Mouse (Mus musculus): Measurements from ENCODE around the gene Phf11c. TPM values are rescaled to one million over a fixed set of nuclear protein-coding genes. Genes with fewer than 3 reads are reported as not detected.
A peak's percentile ranks its signal among the peaks of the same experiment; 100 is the strongest.
"Not testable (repeated sequence)": the region's sequence is repeated elsewhere in the genome, so short reads cannot be mapped to it uniquely, and the experiment has no call there.

The Phf11c gene
- total RNA-seq (2021): under 1 TPM; 0.38 to 0.45 TPM
- long read RNA-seq: 0 reads

DNA sequence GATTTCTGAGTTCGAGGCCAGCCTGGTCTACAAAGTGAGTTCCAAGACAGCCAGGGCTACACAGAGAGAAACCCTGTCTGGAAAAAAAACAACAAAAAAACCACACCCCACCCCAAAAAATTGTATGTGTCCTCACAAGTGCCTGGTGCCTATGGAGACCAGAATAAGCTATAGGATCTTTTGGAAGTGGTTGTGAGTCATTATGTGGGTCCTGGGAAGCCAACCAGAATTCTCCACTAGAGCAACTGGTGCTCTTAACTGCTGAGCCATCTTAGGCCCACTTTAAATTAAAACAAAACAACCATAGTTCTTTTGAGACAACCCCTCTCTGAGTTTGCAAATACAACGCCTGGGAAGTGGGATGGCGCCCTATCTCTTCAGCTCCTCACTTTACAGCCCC lies at the start of gene Phf11c:
Phf11c (minus strand) TSS at position 101 of the 400 bp plus-strand sequence.
- DNase-seq (ENCODE audit: low spot score in 2 of 2): no peak

DNA sequence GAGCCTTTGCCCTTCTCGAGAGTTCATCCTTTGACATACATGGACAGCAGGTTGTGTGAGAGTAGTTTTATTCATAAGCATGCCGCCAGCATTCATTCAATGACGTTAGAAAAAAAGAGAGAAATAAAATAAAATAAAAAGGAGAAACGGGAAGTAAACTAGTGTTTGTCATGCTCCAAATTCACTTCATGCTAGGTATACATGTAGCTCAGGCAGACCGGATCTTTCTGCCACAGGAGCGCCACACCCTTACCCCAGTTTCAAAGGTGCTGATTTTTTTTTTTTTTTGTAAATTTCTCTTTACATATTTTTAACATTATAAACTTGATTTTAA lies 46.3 kb upstream of the Phf11c start:
- DNase-seq (ENCODE audit: low spot score in 2 of 2): no peak

DNA sequence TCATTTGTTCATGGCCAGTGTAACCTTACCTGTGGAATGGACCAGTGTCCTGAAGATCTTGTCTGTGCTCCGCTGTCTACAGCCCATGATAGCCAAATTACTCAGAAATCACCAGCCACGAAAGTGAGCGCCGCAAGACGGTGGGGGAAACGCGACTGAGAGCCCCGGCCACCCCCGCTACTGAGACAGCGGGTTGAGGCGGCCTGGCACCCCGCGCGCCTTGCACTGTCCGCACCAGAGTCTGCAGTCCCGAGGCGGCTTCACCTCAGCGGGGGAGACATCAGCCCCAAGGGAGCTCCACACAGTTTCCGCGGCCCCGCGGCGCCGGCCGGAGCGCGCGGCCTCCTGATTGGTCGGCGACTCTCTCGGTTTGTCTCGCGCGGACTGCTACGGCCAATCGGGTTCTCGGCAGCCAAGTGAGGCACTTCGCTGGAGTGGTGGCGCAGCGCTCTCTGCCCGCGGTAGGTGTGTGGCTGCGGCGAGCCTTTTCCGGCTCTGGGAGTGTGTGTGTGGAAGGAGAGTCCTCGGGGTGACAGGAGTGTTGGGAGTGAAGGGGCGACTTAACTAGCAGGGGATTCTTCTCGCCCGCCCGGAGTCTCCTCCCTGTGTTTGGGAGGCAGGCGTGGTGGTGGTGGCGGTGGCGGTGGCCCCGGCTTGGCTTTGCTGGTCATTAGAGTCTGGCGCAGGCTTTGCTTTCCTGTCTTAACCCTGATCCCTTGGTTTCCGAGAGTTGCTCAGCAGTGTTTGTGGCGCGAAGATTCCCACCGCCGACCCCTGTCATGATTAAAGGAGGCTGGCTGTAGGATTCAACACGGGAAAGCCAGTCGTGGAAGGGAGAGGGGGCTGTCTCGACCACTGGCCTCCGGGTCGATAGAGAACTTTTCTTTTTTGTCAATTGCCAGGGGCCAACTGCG lies 45.6 kb upstream of the Phf11c start, which contains the start of the genes Setdb2 and Cab39l:
Setdb2 (minus strand) TSS at position 327 of the 914 bp plus-strand sequence.
Cab39l (plus strand) TSS at position 415 of the 914 bp plus-strand sequence.
- peak; percentile 93 to 97 for DNase-seq (ENCODE audit: low spot score in 2 of 2)

DNA sequence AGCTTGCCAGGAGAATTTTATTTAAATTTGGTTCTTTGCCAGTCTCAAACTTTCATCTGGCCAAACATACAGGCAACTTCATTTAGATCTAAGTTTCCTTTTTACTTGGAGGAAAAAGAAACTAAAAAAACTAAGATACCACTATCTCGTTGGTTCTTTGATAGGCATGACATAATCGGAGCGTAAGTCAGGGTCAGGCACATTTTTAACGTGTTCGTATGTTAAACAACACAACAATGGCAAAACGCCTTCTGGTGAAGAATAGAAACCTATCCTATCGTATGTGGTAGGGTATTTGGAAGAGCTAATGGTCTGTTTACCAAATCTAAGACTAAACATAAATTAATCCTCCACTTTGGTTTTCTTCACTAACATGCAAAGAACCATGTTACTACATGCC lies 44.9 kb upstream of the Phf11c start:
- no peak for DNase-seq (ENCODE audit: low spot score in 2 of 2)

DNA sequence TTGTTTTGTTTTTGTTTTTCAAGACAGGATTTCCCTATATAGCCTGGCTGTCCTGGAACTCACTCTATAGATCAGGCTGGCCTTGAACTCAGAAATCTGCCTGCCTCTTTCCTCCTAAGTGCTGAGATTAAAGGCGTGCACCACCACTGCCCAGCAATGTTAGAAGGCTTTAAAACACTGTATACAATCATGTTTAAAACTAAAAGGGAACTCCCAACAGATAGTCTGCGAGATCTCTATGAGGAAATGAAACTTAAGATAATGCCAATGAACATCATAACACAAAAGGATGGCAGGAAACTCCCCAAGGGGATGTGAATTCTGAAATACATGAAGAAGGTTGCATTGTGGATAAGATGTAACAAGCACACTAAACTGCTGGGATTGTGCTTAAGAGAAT lies 43.3 kb upstream of the Phf11c start:
- no peak for DNase-seq (ENCODE audit: low spot score in 2 of 2)

DNA sequence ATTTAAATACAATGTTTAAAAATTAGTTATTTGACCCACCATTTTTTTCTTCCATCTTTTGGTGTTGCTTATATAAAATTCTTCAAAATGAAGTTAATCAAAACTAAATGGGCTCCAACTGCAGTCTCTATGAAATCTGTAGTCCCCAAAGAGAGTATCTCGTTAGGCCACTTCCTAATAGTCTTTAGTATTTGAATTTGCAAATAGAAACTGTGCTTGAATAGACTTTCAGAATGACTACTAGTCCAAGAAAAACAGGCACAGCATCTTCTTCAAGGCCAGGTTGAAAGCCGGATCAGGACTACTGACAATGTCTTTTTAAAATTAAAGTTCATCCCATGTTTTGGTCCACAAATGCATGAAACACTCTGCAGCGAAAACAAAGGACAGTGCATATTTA lies 42.2 kb upstream of the Phf11c start:
- DNase-seq (ENCODE audit: low spot score in 2 of 2): no peak

DNA sequence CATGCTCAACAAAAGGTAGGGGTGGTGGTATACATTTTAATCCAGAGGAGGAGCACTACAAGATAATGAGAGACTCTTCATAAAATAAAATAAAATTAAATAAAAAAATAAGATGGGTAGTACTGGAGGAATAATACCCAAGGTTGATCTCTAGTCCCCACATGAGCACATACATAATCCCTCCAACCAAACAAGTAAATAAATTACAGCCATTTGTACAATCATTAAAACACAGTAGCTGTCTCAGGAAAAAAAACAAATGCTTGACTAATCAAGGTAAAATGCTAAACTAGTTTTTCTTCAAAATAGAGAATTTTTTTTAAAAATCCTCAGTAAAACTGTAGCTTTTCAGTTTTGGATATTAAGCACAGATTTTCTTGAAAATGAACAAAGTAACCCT lies 40.0 kb upstream of the Phf11c start:
- no peak for DNase-seq (ENCODE audit: low spot score in 2 of 2)

DNA sequence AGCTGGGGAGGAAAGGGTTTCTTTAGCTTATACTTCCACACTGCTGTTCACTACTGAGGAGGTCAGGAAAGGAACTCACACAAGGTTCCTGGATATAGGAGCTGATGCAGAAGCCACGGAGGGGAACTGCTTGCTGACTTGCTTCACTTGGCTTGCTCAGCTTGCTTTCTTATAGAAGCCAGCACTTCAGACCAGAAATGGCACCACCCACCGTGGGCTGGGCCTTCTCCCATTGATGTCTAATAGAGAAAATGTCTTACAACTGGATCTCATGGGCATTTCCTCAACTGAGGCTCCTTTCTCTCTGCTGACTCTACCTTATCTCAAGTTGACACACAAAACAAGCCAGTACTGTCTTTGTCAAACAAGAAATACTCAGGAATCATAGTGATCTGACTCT lies 38.7 kb upstream of the Phf11c start:
- DNase-seq (ENCODE audit: low spot score in 2 of 2): no peak

DNA sequence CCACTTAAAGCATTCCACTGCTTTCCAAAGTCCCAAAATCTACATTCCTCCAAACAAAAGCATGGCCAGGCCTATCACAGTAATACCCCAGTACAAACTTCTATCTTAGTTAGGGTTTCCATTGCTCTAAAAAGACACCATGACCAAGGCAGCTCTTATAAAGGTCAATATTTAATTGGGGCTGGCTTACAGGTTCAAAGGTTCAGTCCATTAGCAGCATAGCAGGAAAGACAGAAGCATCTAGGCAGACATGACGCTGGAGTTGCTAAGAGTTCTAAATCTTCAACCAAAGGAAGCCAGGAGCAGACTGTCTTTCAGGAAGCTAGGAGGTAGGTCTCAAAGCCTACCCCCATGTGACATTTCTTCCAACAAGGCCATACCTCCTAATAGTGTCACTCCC lies 35.4 kb upstream of the Phf11c start:
- DNase-seq (ENCODE audit: low spot score in 2 of 2): no peak

DNA sequence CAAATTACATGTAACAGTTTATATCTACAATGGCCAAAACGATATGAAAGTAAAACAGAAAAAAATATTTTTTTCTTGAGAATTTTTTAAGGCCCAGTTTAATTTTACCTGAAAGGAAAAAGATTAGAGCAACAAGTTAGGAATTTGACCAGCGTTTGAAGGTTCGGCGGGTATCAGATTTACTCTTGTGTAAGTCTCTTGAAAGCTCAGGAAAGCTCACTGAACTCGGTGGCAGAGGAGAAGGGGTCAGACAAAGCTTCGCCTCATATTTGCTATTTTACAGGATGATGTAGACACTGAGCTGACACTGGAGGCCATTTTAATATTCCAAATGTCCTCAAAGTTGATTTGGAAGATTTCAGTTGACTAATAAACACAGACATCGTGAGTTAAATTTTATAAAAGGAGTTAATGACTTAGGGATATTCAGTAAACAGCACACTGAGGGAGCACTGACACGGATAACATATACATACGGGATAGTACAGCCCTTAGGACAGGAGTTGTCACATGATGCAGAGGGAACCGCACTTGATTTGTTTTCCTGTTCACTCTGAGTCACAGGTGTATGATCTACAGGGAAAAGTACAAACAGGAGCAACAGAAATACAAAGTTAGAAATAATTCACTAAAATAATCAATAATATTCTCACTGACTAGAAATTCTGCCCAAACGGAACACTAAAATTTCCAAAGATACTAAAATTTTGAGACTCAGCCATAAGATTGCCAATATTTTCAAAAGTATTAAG lies 27.9 kb upstream of the Phf11c start:
- DNase-seq (ENCODE audit: low spot score in 2 of 2): no peak

DNA sequence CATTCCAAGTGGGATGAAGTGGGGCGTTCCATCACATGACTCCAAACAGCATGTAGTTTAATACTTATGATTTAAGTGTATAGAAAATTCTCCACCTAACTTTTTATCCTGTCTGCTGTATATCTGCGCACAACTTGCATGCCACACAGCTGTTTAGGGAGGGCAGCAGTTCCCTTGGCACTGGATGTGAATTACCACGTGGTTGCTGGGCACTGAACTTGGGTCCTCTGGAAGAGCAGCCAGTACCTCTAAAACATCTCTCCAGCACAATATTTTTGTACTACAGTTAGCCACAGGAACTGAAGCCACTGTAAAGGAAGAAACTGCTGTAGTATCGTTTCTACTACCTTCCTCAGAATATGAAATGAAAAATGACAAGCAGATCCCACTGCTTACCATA lies 23.0 kb upstream of the Phf11c start:
- DNase-seq (ENCODE audit: low spot score in 2 of 2): no peak

DNA sequence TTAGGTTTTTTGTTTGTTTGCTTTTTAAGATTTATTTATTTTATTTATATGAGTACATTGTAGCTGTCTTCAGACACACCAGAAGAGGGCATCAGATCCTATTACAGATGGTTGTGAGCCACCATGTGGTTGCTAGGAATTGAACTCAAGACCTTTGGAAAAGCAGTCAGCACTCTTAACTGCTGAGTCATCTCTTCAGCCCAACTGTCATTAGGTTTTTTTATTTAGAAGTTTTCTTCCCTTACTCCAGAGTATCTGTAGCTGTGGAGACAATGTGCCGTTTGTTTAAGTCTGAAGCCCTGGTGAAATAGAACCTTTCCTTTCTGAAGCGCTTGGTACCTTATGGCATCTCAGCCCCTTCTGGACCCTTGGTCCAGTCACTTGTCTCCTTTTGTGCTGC lies 19.8 kb upstream of the Phf11c start:
- DNase-seq (ENCODE audit: low spot score in 2 of 2): not testable (repeated sequence)

DNA sequence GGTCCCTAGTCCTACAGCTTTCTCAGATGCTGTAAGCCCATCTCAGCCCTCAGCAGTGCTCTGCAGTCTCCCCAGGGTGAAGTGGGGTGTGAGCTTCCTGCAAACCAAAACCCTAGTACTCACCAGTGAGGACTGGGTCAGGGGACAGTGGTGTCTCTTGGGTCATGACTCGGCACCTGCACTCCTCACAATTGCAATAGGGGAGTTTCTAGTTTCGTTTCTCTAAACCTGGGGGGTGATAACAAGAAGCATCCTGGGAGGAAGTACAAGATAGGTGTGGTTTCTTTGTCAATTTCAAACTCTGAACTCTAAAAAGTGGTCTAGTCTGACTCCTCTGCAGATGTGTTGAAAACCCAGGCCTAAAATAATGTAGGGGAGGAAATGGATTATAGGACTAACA lies 1.8 kb upstream of the Phf11c start:
- DNase-seq (ENCODE audit: low spot score in 2 of 2): no peak

DNA sequence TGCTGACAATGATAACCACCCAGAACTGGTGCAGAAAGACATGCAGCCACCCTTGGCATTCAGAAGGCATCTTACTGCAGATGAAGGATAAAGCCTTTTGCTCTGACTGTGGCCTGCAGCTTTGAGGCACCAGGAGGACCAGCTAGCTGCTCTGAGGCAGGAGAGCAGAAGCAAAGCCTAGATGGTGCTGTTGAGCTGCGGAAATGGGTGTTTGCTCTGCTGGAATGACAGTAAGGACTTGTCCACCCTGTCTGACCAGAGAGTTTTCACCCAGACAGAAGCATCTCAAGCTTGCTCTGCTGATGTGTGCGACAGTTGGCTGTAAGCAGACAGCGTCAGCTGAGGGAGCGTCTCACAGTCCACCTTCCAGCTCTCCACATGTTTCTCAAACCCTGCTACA lies 5.0 kb downstream of the Phf11c start:
- DNase-seq (ENCODE audit: low spot score in 2 of 2): peak; percentile 20 to 57

DNA sequence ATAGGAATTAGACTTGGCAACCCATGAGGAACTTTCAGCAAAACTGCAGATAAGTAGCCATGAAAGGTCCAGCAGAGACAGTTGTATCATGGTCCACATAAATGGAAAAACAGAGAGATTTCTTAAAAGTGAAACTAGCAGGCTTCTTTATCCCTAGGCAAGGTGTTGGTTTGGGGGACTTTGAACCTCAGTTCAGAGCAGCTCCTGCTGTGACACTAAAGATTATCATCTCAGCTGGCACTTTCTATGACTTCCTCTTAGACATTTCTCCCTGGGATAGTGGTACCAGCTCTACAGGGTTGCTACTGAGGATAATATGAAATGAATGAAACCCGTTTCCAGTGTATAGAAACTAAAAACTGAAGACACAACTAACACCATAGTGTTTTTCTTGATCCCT lies 5.6 kb downstream of the Phf11c start:
- no peak for DNase-seq (ENCODE audit: low spot score in 2 of 2)

DNA sequence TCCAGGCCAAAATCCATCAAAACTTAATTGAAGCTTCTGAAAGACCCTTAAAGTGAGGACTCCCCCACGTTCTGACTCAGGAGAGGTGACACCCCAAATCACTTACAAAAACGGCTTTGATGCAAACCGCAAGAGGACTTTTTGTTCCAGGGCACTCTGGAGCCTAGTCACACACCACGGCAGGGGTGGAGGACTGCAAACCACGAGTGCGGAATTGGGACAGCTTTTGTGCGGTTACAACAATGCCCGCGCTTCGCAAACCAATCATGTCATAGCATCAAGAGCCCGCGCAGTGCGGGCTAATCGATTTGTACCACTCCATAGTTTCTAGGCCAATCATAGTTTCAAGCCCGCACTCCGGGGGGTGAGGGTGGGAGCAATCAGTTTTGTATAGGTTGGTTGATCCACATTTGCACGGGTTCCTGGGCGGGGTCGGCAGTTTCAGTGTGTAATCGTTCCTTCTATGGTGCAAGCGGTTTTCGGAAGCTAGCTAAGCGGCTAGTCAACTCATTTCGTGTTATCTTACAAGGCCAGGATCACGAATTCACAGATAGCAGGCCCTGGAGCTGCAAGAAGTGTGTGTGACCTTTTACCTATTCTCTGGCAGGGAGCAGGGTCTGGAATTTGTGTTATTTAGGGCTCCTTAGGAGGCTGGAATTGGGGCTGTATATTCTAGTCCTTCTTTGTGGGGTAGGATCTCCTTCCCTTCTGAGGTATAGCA lies 24.7 kb downstream of the Phf11c start:
- no peak for DNase-seq (ENCODE audit: low spot score in 2 of 2)

DNA sequence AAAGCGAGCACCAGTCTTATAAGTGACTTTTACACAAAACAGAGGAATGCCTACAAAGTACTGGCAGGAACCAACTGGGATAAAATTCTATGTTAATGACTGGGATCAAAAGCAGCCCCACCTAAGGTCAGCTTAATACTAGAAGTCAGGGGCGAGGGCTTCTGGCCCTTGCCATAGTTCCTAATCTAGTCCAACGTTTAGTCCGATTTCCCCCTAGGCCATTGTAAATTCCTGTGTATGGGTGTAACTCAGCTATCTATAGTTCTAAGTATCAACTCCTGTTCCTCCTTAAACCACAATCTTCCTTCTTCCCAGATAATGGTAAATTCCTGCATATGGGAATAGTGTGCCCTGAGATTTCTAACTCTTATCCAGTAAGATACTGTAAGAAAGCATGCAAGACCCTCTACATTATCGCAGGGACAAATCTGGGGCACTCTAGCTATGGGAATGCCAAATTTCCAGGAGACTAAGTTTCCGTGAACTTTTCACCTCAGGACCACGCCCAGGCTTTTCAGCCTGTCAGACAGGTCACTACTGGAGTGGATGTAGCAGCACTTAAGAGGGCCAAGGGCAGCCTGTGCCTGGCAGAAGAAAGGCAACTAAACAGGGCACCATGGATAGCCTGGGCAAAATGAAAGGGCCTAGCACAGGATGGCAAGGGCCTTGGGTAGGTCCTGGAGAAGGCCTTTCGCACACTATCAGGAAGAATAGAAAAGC lies 28.6 kb downstream of the Phf11c start:
- DNase-seq (ENCODE audit: low spot score in 2 of 2): no peak

DNA sequence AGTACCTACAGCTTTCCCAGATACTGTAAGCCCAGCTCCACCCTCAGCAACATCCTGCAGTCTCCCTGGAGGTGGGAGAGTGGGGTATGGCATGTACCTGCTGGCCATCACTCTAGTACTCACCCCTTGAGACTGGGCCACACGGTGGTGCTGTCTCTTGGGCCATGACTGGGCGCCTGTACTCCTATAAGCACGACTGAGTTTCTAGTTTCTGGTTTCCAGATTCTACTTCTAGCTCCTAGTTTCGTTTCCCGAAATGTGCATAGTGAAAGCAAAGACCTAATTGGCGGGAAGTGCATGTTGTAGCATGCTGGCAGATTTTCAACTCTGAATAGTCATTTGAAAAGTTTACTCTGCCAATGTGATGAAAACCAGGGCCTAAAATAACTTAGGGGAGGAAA lies 29.9 kb downstream of the Phf11c start, which contains the start of gene Phf11d:
Phf11d (minus strand) TSS at position 227 of the 401 bp plus-strand sequence.
- peak; percentile 3 to 29 for DNase-seq (ENCODE audit: low spot score in 2 of 2)

DNA sequence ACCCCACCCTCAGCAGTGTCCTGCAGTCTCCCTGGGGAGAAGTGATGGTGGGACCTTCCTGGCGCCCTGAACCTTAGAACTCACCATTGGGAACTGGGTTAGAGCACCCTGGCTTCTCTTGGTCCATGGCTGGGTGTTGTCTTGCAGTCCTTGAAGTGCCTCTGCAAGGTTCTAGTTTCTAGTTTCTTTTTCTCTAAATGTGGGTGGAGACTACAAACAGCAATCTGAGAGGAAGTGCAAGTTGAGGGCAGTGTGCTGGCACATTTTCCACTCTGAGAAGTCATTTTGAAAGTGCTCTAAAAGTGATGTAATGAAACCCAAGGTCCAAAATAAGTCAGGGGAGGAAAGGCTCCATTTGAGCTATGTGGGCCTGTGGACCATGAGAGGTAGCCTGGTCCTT lies 54.0 kb downstream of the Phf11c start, which contains the start of gene Phf11b:
Phf11b (minus strand) TSS at position 163 of the 400 bp plus-strand sequence.
- DNase-seq (ENCODE audit: low spot score in 2 of 2): not testable (repeated sequence)

DNA sequence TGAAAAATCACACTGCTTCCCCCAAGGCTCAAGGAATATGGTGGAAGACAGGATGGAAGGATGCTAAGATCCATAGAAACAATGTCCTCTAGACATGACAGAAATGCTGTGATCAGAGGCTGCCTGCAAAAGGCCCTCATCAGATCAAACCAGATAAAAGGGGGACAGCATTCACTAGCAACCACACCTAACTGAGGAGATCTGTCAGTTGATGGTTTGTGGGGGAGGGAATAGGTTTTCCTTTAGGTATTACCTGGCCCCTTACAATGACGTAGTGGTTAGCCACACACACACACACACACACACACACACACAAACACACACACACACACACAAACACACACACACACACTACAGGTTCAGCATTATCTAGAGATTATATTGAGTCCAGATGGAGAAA lies 55.6 kb downstream of the Phf11c start:
- no peak for DNase-seq (ENCODE audit: low spot score in 2 of 2)

DNA sequence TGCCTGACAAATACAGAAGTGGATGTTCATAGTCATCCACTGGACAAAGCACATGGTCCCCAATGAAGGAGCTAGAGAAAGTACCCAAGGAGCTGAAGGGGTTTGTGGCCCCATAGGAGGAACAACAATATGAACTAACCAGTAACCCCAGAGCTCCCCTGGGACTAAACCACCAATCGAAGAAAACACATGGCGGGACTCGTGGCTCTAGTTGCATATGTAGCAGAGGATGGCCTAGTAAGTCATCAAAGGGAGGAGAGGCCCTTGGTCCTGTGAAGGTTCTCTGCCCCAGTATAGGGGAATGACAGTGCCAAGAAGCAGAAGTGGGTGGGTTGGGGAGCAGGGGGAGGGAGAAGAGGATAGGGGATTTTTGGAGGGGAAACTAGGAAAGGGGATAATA lies 59.1 kb downstream of the Phf11c start:
- DNase-seq (ENCODE audit: low spot score in 2 of 2): not testable (repeated sequence)
